8 mouse cellular contexts compared by ENCODE assay signal in the genomic region with DNA sequence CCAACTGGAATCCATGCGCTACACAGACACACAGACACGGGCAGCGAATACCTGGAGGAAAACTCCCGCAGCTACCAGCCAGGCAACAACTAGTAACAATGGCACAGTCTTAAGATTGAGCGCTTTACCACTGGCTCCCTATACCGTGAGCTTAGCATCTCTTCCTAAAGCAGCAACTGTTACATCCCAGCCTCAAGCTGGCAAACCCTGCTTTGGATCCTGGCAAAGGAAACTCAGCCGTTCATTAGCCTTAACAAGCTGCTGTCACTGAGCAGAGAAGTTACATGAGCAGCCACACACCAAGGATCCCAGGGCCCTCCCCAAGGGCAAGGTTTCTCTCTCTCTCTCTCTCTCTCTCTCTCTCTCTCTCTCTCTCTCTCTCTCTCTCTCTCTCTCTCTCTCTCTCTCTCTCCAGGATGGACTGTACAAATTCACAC. TPM values are rescaled to one million over a fixed set of nuclear protein-coding genes. Genes with fewer than 3 reads are reported as not detected.
A peak's percentile ranks its signal among the peaks of the same experiment; 100 is the strongest.
DNase-seq lines count a peak whose midpoint lies in the region; ATAC-seq and TF ChIP-seq lines count a peak whose summit lies in the region.

No protein-coding gene starts in this region.

- H3K9ac ChIP-seq in hindbrain, embryonic 16.5 days (ENCODE audit: low read depth, low read length), result peak overlapping the region; percentile 83
- H3K9ac ChIP-seq in midbrain, embryonic 14.5 days (replicated peaks; ENCODE audit: low read length), result peak overlapping the region; percentile 100

- no peaks in the 10 kb centered on the region for H3K36me3 ChIP-seq in hindbrain, embryonic 16.5 days (ENCODE audit: control insufficient read depth, insufficient read depth, low read length)
- no peaks in the 10 kb centered on the region for H3K36me3 ChIP-seq in midbrain, embryonic 14.5 days (ENCODE audit: control insufficient read depth, insufficient read depth, low read length)

- DNase-seq in adrenal gland, adult (ENCODE audit: inconsistent age in 2 of 2, low spot score in 1 of 2), result peak; percentile 43 to 82
- no peak for DNase-seq in adrenal gland, adult 8-10 months
- peak; percentile 76 to 77 for DNase-seq in cerebellum, adult 2 months
- DNase-seq in frontal cortex, postnatal 25 days (ENCODE audit: low spot score in 2 of 2), result peak; percentile 25 to 38
- DNase-seq in left cerebral cortex, postnatal 25 days (ENCODE audit: low spot score in 2 of 2), result peak; percentile 51 to 70
- peak; percentile 71 for DNase-seq in midbrain, embryonic 14.5 days
- DNase-seq in yolk sac, embryonic 10.5 days (ENCODE audit: low spot score), result peak; percentile 41

- H3K9me3 ChIP-seq in hindbrain, embryonic 16.5 days (ENCODE audit: control insufficient read depth, low read length), result no peaks in the 10 kb centered on the region
- H3K9me3 ChIP-seq in midbrain, embryonic 14.5 days (ENCODE audit: control insufficient read depth, low read length), result no peaks in the 10 kb centered on the region

- ATAC-seq in hindbrain, embryonic 16.5 days, result no peak
- ATAC-seq in midbrain, embryonic 14.5 days (ENCODE audit: low FRiP score, low TSS enrichment), result no peak

- H3K27ac ChIP-seq in cerebellum, adult 2 months (ENCODE audit: insufficient read depth, low read length), result peak overlapping the region; percentile 95
- H3K27ac ChIP-seq in hindbrain, embryonic 16.5 days (ENCODE audit: low read depth, low read length), result peak overlapping the region; percentile 100
- peak overlapping the region; percentile 100 for H3K27ac ChIP-seq in midbrain, embryonic 14.5 days (replicated peaks; ENCODE audit: low read depth, low read length)

- WGBS in cerebellum, adult 2 months, result 2% methylated on average over 7 of the region's 7 CpGs
- whole genome bisulfite sequencing in hindbrain, embryonic 16.5 days, result 6% methylated on average over 7 of the region's 7 CpGs
- WGBS in midbrain, embryonic 14.5 days, result 8% methylated on average over 7 of the region's 7 CpGs

- H3K4me3 ChIP-seq in cerebellum, adult 2 months (replicated peaks; ENCODE audit: insufficient read depth, low read depth, low read length), result peak overlapping the region; percentile 99
- H3K4me3 ChIP-seq in hindbrain, embryonic 16.5 days (ENCODE audit: low read length), result peak overlapping the region; percentile 71
- H3K4me3 ChIP-seq in midbrain, embryonic 14.5 days (replicated peaks; ENCODE audit: low read depth, low read length), result peak overlapping the region; percentile 84

- peaks cover 2% of the 10 kb centered on the region; the same call in 1 of the 2 replicates for H3K4me1 ChIP-seq in cerebellum, adult 2 months (ENCODE audit: control insufficient read depth, insufficient read depth, low read length)
- H3K4me1 ChIP-seq in hindbrain, embryonic 16.5 days (ENCODE audit: control insufficient read depth, insufficient read depth, low read depth, low read length), result peaks cover 37% of the 10 kb centered on the region
- peaks cover 44% of the 10 kb centered on the region for H3K4me1 ChIP-seq in midbrain, embryonic 14.5 days (ENCODE audit: control insufficient read depth, insufficient read depth, low read length)

- no peak for TF ChIP-seq CTCF in cerebellum, adult 2 months (IDR thresholded peaks at IDR 0.05; ENCODE audit: borderline replicate concordance, insufficient read depth, low read depth, low read length)

- peak overlapping the region; percentile 77 for H3K4me2 ChIP-seq in hindbrain, embryonic 16.5 days (ENCODE audit: low read length)
- peak overlapping the region; percentile 59 for H3K4me2 ChIP-seq in midbrain, embryonic 14.5 days (ENCODE audit: low read length)

- H3K27me3 ChIP-seq in cerebellum, adult 2 months (ENCODE audit: control insufficient read depth, insufficient read depth, low read length), result no peaks in the 10 kb centered on the region
- no peaks in the 10 kb centered on the region for H3K27me3 ChIP-seq in hindbrain, embryonic 16.5 days (replicated peaks; ENCODE audit: control insufficient read depth, insufficient read depth, low read length)
- H3K27me3 ChIP-seq in midbrain, embryonic 14.5 days (ENCODE audit: control insufficient read depth, insufficient read depth, low read length), result no peaks in the 10 kb centered on the region

- intact Hi-C loops in left cerebral cortex, postnatal 25 days (cut with DNase I), result loop anchor here (5.0 kb wide), 1 partner anchor 37 kb away; no protein-coding TSS in a partner anchor

- TF ChIP-seq POLR2A in cerebellum, adult 2 months (IDR thresholded peaks at IDR 0.05; ENCODE audit: borderline replicate concordance, insufficient read depth, low read length), result no peak

RNA-seq across cellular contexts. Expression of a gene that starts 2.7 kb away (rescaled TPM):
- 10 to 100 TPM; 15.1 to 32.1 (median 27.0) TPM for total RNA-seq in adrenal gland, adult 8-10 months (2022)
- polyA plus RNA-seq in cerebellum, adult 2 months (2012; rRNA removed), result 19.7 and 21.5 TPM in 2 replicates
- 118 and 127 TPM in 2 replicates for polyA plus RNA-seq in hindbrain, embryonic 16.5 days (2015; fragmentation: Nextera tagmentation; extraction: Ambion mirVana)
- 10 to 100 TPM; 40.9 to 44.0 TPM for total RNA-seq in left cerebral cortex, postnatal 25 days (2021)
- 86.1 and 95.5 TPM in 2 replicates for polyA plus RNA-seq in midbrain, embryonic 14.5 days (2014; fragmentation: Nextera tagmentation; extraction: Ambion mirVana)
